Mouse (Mus musculus) testis, adult 2 months (tissue): ENCODE data around the gene Zbtb7b. TPM values are rescaled to one million over a fixed set of nuclear protein-coding genes. Genes with fewer than 3 reads are reported as not detected.
A peak's percentile ranks its signal among the peaks of the same experiment; 100 is the strongest.

Source experiments
- H3K27ac ChIP-seq: fragments of 200-500 bp; 2 replicates; pipeline ENCODE4 v1.5.1; 2012; ENCODE audit warnings: low read depth, low read length; ENCODE audit not compliant: control insufficient read depth, insufficient read depth
- H3K27me3 ChIP-seq: fragments of 200-500 bp; 2 replicates; pipeline ENCODE4 v1.6.1; 2012; ENCODE audit warnings: mild to moderate bottlenecking, low read length, moderate library complexity; ENCODE audit not compliant: control insufficient read depth, insufficient read depth
- H3K36me3 ChIP-seq: fragments of 200-500 bp; 2 replicates; pipeline ENCODE4 v1.6.1; 2012; ENCODE audit warnings: mild to moderate bottlenecking, low read length; ENCODE audit not compliant: control insufficient read depth, insufficient read depth
- H3K4me1 ChIP-seq: fragments of 200-500 bp; 2 replicates; pipeline ENCODE4 v1.6.1; 2012; ENCODE audit warnings: low read length; ENCODE audit not compliant: control insufficient read depth, insufficient read depth
- H3K4me3 ChIP-seq: fragments of 200-500 bp; 2 replicates; pipeline ENCODE4 v1.5.1; 2012; ENCODE audit warnings: low read depth, mild to moderate bottlenecking, low read length, moderate library complexity, mixed read lengths; ENCODE audit not compliant: control insufficient read depth
- CTCF ChIP-seq: fragments of 200-500 bp; IDR thresholded peaks from 2 replicates; pipeline ENCODE4 v1.5.1; 2012; ENCODE audit warnings: low read depth, mild to moderate bottlenecking, inconsistent platforms, low read length, moderate library complexity; ENCODE audit not compliant: control insufficient read depth, insufficient read depth, insufficient replicate concordance
- POLR2A ChIP-seq: fragments of 200-500 bp; IDR thresholded peaks from 2 replicates; pipeline ENCODE4 v1.6.1; 2012; ENCODE audit warnings: low read depth, mild to moderate bottlenecking, inconsistent platforms, low read length, moderate library complexity; ENCODE audit not compliant: control insufficient read depth
- polyA plus RNA-seq: library from polyadenylated mRNA; depleted of rRNA; stranded (reverse); fragments of >200 nt; gene quantifications from 2 replicates; pipeline ENCODE4 v1.2.3, GENCODE M21; 2012

Gene Zbtb7b
- polyA plus RNA-seq, 1 experiment: 4.4 TPM

DNA sequence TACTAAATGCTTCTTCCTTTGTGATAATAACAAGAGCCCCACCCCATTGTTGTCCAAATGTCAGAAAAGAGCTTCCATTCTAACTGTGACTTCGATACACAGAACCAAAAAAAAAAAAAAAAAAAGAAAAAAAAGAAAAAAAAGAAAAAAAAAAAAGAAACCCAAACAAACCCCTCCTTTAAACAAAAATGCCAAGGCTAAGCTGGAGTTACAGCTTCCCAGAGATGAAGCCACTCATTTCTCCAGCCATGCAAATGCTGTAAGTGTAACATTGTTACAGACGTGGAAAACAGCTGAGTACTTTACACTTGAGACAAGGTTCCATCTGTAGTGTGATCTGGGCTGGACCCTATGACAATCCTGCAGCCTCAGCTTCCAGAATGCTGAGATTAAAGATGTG is 22.6 kb upstream of the Zbtb7b start:
- no peak for TF ChIP-seq POLR2A
- TF ChIP-seq CTCF: no peak
- Histone ChIP-seq H3K36me3 (peaks cover 1% of the 10 kb centered on the region; the same call in 1 of the 2 replicates), H3K27ac (peak overlapping the region; percentile 77), H3K4me3 (peak overlapping the region; percentile 94; the same call in 1 of the 2 replicates), H3K4me1 (peaks cover 23% of the 10 kb centered on the region), H3K27me3 (no peaks in the 10 kb centered on the region)

DNA sequence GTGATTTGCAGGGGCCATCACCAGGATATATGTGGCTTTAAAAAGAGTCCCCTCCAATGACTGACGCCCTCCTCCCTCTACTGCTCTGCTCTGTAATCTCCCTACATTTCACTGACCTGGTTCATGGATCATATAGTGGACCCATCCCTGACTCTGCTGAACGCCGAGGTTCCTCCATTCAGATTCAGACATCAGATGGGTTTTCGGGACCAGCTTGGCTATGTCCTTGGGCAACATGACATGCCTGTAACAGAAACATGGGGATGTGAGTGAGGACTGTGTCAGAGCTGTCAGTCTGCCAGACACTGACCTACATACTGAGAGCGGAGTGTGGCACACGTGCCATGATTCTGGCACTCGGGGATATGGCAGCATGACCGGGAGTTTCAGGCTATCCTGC is 21.6 kb upstream of the Zbtb7b start:
- Histone ChIP-seq H3K4me3 (no peak overlapping the region), H3K36me3 (peaks cover 1% of the 10 kb centered on the region; the same call in 1 of the 2 replicates)

DNA sequence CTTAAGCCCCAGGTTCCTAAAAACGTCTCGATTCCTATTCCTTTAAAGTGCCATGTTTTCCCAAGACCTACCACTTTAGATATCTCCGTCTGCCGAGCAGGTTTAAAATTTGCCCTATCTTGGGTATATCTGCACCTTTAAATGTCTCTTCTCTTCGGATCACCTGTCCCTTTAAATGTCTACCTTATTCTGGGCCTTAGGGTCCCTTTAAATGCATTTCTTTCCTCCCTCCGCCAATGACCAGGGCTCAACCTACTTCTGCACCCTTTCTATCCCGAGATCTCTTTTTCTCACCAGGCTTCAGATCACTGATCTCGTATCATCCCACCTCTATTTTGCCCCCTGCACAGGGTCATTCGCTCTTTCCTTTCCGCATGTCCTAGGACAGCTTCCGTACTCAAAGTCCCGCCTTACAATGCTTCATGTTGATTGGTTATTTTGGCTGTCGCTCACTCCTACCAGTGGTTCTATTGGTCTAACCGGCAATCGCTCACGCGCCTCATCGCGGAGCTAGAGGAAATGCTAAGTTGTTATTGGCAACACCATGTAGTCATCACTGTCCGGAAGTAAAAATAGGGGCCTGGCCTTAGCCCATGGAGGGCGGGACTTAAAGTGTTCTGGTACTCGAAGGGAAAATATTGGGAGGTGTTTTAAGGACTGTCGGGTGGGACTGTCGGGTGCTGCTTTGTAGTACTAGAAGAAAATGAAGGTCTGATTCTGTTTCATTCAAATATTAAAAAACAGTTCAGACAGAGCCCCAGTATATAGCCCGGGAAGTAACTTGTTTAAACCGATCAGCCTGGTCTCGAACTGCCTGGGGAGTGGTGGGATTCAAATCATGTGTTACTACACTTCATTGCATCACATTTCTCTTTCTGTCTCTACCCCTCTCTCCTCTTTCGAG is 17.2 kb upstream of the Zbtb7b start, which contains the start of gene Flad1:
TSS of gene Flad1 (minus strand) at position 381 of the 904 bp plus-strand sequence.
- peak within 1 kb of the TSS; percentile 97 for H3K4me3 ChIP-seq
- H3K36me3 ChIP-seq: peaks cover 1% of the 10 kb centered on the region; the same call in 1 of the 2 replicates
- H3K27me3 ChIP-seq: no peaks in the 10 kb centered on the region
- peaks cover 11% of the 10 kb centered on the region for H3K4me1 ChIP-seq
- TF ChIP-seq CTCF (no peak), POLR2A (no peak)
- H3K27ac ChIP-seq: peak within 1 kb of the TSS; percentile 80

More for the DNA sequence above, 21.6 kb upstream of the Zbtb7b start:
- Histone ChIP-seq H3K4me1 (peaks cover 15% of the 10 kb centered on the region), H3K27ac (no peak overlapping the region), H3K27me3 (no peaks in the 10 kb centered on the region)
- TF ChIP-seq CTCF (no peak), POLR2A (no peak)

DNA sequence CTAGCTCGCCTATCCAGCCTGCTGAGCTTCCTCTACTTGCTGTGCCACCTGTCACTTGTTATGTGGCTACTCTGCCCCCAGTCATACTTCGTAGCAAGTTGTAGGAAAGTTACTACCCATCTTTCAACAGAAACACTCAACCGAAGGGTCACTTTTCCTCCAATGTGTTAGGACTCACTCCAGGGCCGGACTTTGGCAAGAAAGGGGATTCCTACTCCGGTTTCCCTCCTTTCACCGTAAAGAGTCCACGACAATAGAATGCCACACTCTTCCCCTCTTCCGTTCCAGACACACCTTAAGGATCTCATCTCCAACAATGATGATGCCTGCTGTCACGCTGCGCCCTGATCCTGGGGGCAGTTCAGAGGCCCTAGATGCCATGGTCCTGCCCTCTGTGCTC is 16.3 kb upstream of the Zbtb7b start:
- peak overlapping the region; percentile 80; the same call in 1 of the 2 replicates for H3K27ac ChIP-seq
- TF ChIP-seq CTCF (no peak), POLR2A (no peak)
- H3K4me1 ChIP-seq: peaks cover 11% of the 10 kb centered on the region
- H3K4me3 ChIP-seq: peak overlapping the region; percentile 97
- no peaks in the 10 kb centered on the region for H3K27me3 ChIP-seq
- H3K36me3 ChIP-seq: peaks cover 1% of the 10 kb centered on the region; the same call in 1 of the 2 replicates

DNA sequence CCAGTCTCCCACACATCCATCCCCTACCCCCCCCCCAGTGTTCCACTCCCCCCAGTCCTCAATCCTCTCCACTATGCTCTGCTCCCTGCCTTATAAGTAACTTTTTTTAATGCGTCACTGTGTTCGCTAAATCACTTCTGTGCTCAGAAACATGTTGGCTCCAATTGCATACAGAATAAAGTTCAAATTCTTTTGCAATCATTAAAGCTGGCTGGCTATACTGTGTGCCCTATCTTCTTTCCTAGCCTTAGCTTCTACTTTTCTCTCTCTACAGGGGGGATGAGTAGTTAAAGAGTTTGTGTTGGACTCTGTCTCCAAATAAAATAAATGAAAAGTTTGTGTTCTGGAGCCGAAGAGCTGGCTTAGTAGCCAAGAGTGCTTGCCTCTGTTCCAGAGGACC is 15.1 kb upstream of the Zbtb7b start:
- H3K4me3 ChIP-seq: no peak overlapping the region
- no peak overlapping the region for H3K27ac ChIP-seq
- peaks cover 11% of the 10 kb centered on the region for H3K4me1 ChIP-seq
- H3K36me3 ChIP-seq: peaks cover under 1% of the 10 kb centered on the region; the same call in 1 of the 2 replicates
- TF ChIP-seq POLR2A (no peak), CTCF (no peak)
- H3K27me3 ChIP-seq: no peaks in the 10 kb centered on the region

DNA sequence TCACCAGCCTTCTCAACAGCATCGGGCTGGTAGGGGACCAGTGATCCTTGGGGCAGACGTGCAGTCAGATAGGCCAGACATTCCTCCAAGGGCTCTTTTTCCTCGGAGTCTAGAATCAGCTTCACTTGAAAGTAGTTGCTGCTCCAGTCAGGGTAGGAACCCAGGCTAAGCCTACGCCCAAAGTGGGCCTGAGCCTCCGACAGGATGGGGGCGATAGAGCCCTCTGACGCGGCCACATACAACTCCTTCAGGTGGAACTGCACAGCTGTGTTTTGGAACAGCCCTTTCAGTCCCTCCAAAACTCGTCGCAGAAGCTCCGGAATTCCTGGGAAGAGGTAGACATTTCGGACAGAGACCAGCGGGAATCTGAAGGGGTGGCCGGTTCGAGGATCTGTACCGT is 13.9 kb upstream of the Zbtb7b start:
- no peak for TF ChIP-seq CTCF
- no peak for TF ChIP-seq POLR2A
- Histone ChIP-seq H3K4me3 (no peak overlapping the region), H3K36me3 (no peaks in the 10 kb centered on the region; the same call in 1 of the 2 replicates), H3K27me3 (no peaks in the 10 kb centered on the region), H3K27ac (no peak overlapping the region), H3K4me1 (peaks cover 11% of the 10 kb centered on the region)

DNA sequence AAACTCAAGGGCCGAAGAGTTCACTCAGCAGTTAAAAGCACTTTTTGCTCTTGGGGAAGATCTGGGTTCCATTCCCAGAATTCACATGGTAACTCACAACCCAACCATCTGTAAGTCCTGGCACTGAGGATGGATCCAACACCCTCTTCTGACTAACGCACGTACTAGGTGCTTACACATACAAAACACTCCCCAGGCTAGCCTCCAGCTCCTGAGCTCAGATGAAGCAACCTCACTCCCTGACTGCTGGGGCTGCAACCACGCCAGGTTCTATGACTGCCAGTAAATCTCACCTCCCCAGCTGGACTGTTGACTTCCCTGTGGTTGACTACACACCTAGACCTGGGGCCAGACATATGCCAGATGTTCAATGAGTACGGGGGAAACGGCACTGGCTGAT is 12.3 kb upstream of the Zbtb7b start:
- Histone ChIP-seq H3K4me1 (peaks cover 11% of the 10 kb centered on the region), H3K27ac (no peak overlapping the region), H3K4me3 (no peak overlapping the region), H3K27me3 (no peaks in the 10 kb centered on the region), H3K36me3 (no peaks in the 10 kb centered on the region; the same call in 1 of the 2 replicates)
- TF ChIP-seq CTCF (no peak), POLR2A (no peak)
